Mouse (Mus musculus) gastrocnemius, postnatal 10 days (tissue): ENCODE results near the gene Csrnp2. TPM values are rescaled to one million over a fixed set of nuclear protein-coding genes. Genes with fewer than 3 reads are reported as not detected.

Experiments
- DNase-seq: peaks from one replicate; pipeline ENCODE4 v3.0.0; 2021; ENCODE audit warnings: mixed read lengths
- total RNA-seq, 2 experiments: library from RNA; stranded (reverse); gene quantifications; 2 replicates each; pipeline ENCODE4 v1.2.3; 2021

Csrnp2 gene
- total RNA-seq, 2 experiments from 2014 or later: 2.6 to 4.4 TPM

DNA sequence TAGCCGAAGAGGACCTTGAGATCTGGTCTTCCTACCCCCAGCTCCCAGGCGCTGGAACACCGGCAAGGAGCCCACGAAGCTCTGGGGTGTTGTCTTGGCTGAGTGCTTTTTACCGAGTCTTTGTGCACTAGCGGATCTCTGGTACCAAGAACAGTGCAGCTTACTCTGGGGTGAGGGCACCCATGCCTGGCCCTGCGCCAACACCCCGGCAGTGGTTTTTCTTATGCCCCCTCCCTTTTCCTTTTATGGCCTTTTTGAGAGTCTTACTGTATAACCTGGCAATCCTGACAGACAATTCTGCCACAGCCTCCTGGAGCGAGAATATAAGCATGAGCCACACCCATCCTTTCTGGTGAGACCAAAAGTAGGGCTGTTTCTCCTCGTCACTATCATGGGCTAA is 16.9 kb downstream of the Csrnp2 start:
- DNase-seq: no peak

DNA sequence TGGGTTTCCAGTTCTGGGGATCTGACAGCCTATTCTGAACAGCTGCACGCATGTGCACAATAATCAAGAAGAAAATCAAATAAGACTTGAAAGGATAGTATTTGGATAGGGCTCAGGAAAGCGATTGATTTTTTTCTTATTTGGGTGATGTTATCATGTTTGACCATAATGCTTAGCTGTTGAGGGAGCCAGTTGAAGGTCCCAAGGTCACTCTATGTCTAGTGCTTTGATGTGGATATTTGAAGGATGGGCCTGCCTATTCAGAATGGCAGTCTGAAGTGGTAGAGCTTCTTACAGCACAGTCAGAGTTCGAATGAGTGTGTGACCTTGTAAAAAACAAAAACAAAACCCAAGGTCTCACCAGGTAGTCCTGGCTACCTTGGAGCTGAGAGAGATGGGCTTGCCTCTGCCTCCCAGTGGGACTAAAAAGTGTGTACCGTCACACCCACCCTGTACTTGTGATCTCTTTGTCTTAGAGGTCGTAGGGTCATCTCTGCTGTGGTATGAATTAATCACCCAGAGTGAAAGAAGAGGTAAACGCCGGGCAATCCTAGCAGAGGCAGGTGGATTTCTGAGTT is 21.3 kb downstream of the Csrnp2 start:
- DNase-seq: no peak

DNA sequence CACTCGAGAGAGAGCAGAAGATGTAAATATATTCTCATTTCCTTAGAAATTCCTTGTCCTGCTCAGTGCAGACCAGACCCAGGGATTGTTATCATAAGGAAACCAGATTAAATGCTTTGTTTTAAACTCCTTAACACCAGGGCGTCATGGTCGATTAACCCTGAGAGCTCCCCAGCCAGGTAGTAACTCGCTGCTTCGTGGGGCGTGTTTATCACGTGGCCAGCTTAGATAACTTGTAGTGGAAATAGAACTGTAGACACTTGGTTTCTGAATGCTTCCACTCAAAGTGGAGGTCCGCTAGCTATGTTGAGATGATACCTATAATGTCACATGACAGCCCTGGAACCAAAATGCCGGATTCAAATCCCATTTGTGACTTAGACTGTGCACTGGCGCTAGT is 25.3 kb downstream of the Csrnp2 start:
- no peak for DNase-seq

DNA sequence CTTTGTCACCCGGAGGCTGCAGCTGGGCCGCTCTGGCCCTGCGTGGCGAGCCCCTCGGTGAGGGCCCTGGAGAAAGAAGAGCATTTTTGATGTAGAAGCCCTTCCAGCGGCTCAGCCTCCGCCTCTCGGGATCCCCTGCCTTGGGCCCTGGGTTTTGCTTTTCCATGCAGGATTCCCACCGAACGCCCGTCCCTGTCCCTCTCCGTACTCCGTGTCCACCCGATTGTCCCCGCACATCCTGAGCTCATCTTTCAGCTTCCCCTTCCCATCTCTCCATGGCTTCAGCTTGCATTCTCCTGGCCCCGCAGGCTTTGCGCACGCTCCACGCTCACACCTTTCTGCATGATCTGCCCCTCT is 26.1 kb downstream of the Csrnp2 start:
- DNase-seq: no peak

DNA sequence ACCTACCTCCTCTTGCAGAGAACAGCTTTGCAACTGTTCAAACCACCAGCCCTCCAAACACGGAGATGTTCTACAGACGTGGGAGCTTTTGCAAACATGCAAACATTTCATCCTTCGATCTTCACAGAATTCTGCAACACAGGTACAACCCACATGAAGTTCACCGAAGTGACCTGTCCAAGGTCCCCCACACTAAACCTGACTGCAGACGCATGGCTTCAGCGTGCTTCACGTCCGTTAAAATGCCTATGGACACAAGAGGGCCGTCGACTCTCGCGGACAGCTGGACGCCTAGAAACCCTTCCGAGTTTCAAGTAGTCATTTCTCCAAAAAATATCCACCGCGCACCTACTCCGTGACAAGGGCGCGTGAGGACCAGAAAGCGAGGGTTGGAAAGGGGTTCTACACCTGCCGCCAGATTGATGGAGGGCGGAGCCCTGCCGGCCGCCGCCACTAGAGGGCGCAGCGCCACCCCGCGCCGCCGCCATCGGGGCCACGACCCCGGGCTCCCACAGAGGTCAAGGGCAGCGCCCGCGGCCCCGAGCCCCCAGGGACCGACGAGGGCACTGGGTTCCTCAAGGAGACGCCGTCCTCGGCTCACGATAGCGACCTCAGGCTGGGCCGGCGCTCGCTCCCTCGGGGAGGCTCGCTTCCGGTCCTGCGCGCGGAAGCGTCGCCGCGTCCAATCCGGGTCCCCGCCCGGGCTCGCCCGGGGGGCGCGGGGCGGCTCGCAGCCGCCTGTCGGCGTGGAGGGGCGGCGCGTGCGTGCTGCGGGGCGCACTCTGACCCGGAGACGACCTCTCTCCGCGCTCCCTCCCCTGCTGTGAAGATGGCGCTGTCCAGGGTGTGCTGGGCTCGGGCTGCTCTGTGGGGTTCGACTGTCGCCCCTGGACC is 26.7 kb downstream of the Csrnp2 start, which contains the start of gene Letmd1:
TSS of gene Letmd1 (plus strand) at position 729 of the 894 bp plus-strand sequence.
- peak; percentile 89 for DNase-seq

DNA sequence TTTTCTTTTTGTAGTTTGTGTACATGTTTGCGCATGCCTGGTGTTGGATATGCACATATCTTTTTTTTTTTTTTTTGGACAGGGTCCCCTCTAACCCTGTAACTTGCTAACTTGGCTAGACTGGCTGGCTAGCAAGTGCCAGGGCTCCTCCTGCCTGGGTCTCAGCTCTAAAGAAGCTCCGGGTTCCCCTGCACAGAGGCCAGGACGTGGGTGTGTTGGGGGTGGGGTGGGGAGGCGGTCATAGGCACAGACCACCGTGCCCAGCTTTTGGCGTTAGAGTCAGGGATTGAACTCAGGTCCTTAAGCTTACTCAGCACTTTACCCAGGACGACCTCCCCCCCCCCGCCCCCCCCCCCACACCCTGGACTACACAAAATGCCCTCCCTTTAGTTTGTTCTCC is 27.6 kb downstream of the Csrnp2 start:
- no peak for DNase-seq

DNA sequence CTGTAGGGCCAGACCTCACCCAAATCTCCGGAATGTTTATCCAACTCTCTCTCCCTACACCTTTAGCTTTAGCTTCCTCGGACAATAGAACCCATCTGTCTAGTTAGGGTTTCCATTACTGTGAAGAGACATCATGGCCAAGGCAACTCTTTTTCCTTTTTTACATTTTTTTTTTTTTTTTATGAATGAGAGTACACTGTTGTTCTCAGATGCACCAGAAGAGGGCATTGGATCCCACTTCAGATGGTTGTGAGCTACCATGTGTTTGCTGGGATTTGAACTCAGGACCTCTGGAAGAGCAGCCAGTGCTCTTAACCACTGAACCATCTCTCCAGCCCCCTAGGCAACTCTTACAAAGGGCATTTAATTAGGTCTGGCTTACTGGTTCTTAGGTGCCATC is 29.9 kb downstream of the Csrnp2 start:
- no peak for DNase-seq

DNA sequence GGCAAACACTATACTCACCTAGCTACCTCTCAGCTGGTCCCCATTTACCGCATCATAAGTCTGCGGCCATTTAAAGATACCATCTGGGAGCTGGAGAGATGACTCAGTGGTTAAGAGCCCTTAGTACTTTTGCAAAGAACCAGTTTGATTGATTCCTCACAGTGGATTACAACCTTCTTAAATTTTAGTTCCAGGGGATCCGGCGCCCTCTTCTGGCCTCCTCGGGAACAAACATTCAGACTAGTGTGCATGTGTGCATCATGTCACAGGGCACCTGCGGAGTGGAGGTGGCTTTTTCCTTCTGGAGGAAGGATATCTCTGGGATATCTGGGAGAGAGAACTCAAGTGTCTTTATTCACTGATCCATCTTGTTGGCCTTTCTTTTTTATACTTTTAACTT is 31.6 kb downstream of the Csrnp2 start:
- peak; percentile 65 for DNase-seq

DNA sequence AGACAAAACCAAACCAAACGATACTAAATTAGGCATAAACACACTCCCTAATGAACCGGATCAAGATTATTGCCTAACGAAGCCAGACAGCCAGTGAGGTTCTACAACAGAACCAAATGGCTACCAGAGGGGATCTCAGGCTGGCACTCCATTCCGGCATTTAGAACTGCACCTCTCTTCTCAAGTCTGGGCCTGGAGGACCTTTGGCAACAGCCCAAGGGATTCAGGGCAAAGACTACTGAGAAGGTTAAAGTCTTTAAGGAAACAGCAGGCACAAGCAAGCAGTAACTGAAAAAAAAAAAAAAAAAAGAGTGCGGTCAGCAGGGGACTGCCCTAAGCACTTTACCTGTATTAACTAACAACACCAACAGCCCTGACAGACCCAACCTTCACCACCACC is 33.2 kb downstream of the Csrnp2 start:
- no peak for DNase-seq

DNA sequence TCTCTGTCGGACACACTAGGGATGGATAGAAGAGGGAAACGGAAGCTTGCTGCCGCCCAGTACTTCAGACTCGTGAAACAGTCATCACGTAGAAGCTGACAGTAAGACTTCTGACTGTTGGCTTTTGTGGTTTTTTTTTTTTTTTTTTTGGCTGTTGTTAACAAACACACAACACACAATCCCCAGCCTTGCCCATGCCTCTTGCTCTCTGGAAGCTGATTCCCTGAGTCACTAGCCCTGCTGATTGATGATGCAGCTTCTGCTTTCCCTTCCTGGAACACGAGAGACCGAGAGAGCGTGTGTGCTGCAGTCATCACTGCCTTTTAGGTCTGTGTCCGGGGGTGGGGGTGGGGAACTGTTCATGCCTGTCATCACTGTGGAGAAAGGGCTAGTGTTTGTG is 33.6 kb downstream of the Csrnp2 start:
- DNase-seq: no peak

DNA sequence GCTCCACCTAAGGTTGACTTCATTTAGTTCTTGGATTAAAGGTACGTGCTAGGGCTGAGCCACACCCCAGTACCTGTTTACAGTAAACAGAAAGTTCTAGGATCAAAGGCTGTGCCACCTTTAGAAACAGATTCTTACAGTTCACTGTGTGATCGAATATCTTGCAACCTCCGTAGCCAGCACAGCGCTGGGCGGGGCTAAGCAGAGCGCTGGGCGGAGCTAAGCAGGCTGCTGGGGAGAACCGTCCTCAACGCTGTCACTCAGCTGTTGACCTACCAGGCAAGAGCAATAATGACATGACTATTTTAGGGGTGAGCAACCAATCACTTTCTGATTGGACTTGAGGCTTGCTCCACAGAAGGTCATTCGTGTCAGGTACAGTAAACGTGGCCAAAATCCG is 34.3 kb downstream of the Csrnp2 start:
- no peak for DNase-seq

DNA sequence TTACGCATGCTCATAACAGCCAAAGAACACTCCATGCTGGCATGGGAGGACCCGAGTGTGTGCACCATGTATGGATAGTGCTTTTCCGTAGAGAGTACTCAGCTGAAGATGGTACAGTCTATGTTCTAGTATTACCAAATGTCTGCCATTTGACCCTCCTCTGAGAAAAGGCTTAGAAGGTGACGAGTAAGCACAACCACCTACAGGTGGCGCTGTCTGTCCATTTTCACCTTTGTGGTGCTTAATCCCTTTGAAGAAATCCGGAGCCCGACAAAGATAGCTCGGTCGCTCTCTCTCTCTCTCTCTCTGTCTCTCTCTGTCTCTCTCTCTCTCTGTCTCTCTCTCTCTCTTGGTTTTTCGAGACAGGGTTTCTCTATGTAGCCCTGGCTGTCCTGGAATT is 37.2 kb downstream of the Csrnp2 start:
- DNase-seq: peak; percentile 62

DNA sequence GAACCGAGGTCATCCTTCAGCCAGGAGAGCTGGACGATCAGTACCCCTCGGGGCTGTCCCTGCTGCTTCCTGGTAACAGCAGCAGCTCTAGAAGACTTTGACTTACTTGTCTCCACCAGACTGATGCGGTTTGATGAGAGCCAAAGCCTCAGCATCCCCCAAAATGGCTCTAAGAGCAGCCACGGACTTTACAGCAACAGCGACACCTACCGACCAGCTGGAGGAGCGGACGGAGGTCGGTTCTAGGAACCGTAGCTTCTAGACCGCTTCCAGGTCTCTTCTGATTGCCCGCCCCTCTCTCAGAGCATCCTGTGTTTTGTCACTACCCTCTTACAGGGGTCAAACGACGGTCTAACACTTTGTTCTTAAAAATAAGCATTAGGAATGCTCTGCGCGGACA is 37.9 kb downstream of the Csrnp2 start:
- DNase-seq: peak; percentile 80

DNA sequence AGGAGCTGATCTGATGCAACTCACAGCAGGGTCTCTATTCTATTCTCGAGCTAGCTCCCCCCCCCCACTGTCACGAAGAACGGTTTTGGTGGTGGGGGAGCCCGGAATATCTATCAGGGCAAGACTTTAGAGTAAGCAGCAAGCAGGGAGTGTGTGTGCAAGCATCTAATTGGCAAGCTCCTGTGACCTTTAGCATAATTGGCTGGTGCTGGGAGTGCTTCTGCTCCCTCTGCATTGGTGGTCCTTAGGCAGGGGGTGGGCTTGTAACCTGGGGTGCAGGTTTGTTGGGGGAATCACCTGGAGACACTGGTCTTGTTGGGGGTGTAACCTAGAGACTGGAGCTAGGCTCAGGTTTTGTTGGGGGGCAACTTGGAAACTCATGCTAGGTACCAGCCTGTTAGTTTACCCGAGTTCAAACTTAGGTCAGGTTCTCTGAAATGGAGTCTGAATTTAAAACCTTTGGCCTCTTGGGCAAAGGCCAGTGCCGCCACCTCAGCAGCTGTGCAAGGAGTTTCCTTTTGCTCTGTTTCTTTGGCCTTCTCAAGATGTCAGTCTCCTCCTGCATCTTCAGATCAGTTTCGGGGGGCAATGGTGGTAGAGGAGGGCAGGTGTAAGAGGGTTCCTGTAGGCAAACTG is 38.8 kb downstream of the Csrnp2 start:
- no peak for DNase-seq

DNA sequence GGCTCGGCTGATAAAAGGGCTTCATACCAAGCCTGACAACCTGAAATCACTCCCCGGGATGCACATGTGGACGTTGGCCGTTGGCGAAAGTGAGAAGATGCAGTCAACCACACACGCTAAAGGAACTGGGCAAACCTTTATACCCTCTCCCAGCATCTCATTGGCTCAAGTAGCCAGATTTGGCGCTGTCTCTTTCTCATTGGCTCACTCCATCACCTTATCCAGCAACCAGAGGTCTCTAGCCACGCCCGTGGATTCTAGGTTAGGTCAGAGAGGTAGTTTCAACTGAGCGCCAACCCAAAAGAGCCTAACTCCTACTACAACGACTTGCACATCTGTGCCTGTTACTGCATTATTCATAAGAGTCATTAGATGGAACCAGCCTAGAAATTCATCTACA is 42.8 kb downstream of the Csrnp2 start:
- DNase-seq: no peak

DNA sequence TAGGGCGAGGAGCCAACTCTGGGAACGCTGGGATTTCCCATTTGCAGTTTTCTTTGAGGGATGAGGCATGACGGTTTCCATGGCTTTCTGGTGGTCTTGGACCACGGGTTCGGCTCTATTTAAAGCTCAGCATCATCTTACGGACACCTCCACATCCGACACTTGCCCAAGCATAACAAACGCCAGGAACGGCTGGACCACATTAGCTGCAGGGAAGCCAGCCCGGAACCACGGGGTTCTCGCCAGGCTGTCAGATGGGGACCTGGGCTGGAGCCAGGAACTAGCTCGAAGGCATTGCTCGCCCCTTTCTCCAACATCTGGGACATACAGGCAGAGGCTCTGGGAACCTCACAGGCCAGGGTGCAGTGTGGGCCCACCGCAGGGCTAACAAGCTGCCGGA is 44.0 kb downstream of the Csrnp2 start:
- DNase-seq: peak; percentile 64

DNA sequence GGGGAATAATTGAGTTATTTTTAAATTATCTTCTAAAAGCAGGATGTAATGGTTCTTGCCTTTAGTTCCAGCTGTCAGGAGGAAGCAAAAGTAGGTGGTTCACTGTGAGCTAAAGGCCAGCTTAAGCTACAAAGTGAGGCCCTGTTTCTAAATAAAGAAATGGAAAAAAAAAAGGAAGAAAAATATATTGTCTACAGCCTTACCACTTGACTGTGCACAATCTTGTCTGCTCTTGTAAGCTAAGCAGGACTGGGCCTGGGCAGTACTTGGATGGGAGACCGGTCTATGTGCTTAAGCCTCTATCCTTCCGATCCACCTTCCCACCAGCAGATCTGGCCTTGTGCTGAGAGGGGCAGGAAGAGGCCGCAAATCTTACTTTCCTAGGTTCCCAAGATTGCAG is 45.8 kb downstream of the Csrnp2 start:
- no peak for DNase-seq

DNA sequence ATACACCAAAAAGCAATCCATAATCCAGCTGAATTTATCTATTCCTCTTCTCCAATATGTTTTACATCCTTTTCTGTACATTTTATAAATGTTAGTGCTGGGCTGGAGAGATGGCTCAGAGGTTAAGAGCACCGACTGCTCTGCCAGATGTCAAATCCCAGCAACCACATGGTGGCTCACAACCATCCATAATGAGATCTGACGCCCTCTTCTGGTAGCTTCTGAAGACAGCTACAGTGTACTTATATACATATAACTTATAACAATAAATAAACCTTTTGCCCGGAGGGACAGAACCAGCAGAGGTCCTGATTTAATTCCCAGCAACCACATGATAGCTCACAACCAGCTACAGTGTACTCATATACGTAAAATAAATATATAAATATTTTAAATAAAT is 46.7 kb downstream of the Csrnp2 start:
- no peak for DNase-seq

DNA sequence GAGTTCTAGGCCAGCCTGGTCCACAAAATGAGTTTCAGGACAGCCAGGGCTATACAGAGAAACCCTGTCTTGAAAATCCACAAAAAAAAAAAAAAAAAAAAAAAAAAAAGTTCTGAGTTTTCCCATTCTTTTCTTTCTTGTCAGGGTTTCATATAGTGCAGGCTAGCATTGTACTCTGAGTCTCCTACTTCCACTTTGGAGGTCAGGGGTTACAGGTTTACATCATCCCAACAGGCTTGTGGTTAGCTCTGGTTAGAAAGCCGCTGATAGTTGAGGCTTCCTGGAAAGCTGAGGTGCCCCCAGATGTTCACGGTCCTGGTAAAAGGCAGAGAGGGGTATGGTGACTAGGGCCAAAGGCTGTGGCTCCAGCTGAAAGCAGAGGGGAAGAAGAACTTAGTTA is 48.4 kb downstream of the Csrnp2 start:
- DNase-seq: no peak

DNA sequence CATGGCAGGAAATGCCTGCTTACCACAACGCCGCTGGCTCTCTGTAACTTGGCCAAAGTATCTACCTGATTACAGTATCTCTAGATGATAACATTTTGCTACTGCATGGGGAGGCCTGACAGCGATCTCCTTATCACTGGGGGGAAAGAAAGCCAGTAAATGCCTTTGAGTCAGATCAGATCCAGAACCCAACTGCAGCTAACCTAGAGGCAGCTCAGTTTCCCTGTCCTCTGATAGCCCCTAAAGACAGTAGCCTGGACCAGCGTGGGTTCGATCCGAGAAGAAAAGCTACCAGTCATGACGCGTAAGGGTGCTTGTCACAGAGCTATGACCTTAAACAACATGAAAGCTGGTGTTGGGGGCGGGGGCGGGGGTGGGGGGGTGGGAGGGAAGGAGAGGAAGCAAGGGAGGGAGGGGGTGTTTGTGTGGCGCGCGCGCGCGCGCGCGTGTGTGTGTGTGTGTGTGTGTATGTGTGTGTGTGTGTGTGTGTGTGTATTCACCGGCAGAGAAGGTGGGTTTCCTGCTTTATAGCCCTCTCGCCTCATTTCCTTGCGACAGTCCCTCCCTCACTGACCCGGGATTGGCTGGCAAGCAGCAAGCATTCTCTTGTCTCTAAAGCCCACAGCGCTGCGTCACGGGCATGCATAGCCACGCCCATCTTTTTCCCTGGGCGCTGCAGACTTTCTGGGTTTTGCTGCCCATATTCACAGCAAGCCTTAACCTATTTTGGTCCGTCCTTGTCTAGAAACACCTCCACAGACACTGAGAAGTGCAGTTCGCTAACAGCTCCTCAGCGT is 52.0 kb downstream of the Csrnp2 start:
- peak; percentile 70 for DNase-seq

DNA sequence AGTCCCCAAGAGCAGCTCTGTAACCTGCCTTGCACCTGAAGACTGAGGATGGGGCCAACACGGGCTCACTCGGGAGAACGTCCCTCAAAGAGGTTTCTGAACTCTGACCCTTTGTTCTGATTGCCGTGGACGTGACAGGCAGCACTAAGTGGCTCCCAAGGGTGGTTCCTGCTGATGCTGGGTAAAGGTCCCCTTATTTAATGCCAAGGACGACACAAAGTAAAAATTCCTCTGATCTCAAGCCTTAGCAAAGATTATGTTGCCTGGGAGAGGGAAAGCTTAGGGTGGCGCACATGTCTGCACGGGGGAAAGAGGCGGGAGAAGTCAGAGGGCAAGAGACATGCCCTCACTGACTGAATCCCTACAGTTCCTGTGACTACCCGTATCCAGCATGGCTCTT is 58.8 kb downstream of the Csrnp2 start:
- no peak for DNase-seq

DNA sequence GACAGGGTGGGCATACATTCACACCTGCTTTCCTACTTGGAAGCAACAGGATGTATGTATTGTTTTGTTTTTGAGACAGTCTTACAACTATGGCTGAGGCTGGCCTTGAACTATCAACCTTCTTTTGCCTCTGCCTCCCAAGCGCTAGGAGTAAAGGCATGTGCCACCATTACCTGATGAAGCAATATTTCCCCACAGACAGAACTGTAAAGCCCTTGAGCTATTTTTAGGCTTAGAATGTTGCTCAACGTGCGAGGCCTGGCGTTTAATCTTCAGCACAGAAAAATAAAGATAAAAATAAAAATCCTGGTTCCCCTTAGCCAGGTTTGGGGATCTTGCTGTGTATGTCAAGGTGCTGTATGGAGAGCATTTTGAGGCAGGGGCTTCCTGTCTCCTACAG is 59.2 kb downstream of the Csrnp2 start:
- no peak for DNase-seq

DNA sequence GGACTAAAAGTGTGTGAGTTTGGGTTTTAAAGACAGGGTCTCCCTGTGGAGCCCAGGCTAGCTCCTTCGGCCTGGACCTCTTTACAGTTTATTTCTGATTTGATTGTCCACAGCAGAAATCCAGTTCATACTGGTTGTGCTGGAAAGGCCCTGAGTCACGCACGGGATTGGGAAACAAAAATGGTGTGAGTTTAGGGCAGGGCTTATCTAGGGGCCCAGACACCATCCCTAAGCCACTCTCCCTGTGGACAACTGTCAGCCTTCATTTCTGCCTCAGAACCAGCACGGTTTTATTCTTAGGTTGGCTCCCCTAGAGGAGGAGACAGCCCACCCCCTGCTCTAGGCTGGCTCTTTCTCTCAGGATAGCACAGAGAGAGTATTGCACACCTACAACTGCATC is 62.1 kb downstream of the Csrnp2 start:
- no peak for DNase-seq
